Mouse (Mus musculus): ENCODE measurements around the gene Nup85. TPM values are rescaled to one million over a fixed set of nuclear protein-coding genes. Genes with fewer than 3 reads are reported as not detected.

Nup85 gene
- polyA plus RNA-seq (2014; fragmentation: Illumina TruSeq; extraction: RNeasy Lipid Tissue Mini Kit (QIAGEN cat#74804)), result 46.6 TPM

DNA sequence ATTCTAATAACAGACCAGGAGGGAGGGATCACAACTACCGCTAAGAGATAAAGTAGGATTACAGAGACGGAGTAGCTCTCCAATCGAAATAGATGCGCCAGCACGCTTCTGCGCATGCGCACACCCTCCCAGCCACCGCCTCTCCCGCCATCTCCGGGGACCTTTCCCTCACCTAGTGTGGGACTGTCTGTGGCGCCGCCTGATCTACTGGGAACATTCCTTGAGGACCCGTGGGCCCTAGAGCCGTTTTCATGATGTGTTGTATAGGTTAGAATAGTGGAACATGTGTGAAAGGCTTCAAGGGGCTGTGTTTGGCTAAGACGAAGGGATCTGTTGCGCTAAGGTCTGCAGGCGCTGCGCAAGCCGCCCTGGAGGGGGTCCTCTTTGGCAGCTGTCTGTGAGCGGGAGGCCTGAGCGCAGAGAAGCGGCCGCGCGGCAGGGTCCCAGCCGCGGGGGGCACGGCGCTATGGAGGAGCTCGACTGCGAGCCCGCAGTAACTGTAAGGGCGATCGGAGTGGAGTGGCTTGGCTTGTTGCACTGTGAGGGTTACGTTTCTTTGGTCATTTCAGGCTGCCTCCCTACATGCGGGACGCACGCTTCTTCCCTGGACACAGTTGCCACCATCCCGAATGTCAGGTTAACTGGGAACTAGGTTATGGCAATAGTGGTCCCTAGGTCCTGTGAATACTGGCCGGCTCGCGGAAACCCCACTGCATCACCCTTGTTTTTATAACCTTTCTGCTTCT, at the start of gene Nup85:
TSS of gene Nup85 (plus strand) at position 371 of the 746 bp plus-strand sequence.

DNA sequence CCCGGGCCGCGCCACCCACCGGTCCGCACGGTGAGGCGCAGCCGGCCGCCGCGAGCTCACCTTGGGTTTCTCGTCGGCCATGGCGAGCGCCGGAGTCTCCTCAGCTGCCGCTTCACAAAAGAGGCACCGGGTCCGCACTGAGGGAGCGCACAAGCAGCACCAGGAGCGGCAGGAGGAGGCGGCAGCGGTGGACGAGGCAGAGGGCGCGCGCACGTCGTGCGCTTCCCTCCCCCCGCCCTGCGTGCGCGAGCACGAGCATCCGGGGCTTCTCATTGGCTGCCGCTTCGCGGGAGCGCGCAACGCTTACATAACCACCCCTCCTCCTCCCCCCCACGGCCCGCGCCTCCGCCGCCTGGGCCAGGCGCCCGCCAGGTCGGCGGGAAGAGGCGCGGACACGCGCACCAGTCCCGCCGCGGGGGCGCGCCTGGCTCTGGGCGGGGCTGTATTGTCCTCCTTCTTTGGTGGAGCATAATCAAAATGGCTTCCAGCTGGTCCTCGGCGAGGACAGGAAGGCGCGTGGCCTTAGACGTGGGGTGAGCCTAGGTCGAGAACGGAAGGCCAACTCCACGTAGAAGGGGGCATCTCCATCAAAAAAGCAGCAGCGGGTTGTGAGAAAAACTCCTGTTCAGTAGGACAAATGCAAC, 28.1 kb upstream of the Nup85 start, which contains the start of gene Sumo2:
TSS of gene Sumo2 (minus strand) at position 239 of the 644 bp plus-strand sequence.

DNA sequence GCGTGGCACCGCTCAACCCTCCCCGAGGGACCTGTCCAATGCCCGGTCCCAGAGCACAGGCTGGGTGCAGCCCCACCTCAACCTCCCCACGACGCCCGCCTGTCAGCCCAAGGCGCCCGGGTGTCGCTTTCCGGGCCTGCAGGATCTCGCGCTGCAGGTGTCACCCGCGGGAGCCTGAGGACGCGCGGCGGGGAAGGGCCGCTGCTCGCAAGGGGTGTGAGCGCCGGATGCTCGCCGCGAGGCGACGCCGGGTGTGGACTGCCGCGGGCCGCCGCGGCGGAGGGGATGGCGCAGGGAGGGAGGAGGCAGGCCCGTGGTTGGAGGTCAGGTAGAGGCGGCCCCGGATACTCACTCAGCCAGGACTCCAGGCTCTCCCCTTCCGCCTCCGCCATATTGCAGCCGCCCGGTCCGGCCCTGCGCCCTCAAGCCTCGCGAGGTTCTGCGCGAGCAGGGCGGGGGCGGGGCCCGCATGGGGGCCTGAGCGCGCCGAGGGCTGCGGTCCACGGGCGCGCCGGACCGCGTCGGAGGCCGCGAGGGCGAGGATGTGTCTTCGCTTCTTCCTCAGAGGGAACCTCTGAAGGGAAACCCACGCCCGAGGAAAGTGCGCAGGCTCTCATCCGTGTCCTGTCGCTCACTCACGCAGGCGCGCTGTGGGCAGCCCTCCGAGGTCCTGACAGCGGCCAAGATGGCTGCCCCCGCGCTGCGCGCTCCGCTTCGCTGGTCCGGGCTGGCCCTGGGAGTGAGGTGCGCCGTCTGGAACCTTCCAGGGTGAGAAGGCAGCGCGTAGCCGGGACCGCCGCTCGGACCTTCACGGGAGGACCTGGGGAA, 39.5 kb downstream of the Nup85 start, which contains the start of the genes Mrps7 and Gga3:
TSS of gene Mrps7 (plus strand) at position 450 of the 828 bp plus-strand sequence.
TSS of gene Gga3 (minus strand) at position 576 of the 828 bp plus-strand sequence.

DNA sequence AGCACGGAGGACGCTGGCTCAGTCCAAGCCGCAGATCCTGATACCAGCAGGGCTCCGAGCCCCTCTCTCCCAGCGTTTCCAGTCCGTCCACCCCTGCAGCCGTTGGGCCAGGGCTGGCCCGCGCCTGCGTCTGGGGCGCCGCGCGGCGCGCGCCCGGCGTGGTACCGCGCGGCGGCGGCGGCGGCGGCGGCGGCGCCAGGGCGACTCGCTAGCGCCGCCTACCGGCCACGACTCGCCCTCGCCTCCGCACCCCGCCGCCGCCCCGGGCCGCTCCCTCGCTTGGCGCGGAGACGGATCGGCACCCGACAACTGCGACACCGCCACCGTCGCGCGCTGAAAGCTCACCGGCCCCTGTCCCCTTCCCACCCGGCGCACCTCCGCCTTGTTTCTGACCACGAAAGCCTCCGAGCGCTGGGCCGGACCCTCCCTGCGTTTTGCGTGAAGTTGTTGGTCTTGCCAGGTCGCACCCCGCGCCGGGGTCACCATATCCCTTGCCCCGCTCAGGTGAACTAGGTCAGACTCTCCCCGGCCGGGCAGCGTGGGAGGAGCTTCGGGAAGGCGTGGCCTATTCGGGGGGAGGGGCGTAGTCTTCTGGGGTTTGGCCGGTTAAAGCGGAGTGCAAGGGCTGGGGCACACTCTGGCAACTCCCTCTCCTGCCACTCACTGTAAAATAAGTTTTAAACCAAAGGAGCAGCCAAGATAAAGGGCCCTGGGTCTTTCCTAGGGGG, 48.3 kb downstream of the Nup85 start, which contains the start of gene Mif4gd:
TSS of gene Mif4gd (minus strand) at position 560 of the 728 bp plus-strand sequence.

DNA sequence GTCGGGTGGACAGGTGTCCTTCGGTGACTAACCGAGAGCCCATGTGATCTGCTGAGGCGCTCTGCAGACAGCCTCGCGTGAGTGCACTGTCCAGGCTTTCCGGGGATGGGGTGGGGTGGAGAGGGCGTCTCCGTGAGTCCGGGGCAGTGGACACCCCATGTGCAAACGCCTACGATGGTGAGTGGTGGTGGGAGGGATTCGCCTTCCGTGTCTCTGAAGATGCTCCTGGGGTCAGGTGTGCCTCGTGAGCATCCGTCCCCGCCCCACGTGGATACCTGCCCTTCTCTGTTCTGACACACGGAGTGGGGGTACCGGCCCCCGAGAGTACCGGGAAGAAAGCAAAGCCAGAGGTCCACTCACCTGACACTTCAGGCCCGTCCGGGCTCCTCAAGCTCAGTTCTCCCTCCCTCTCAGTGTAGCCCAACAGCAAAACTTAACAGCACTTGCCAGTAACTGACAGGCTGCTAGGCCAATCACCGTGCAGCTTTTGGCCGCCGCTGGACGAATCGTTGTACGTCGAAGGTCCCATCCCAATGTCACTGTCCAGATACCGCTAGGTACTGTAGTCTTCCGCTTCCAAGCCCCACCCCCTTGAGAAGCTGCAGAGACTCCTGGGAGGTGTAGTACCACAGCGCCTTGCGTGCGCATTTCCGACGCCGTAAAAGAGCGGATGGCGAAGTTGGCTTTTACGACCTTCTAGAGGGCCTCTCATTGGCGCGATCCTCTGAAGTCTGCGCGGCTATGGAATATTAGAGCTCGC, 63.7 kb downstream of the Nup85 start, which contains the start of gene Slc25a19:
TSS of gene Slc25a19 (minus strand) at position 591 of the 760 bp plus-strand sequence.

Other genes with a start within 250 kb of the Nup85 start
- 0.60 TPM for gene Ush1g, start 242.4 kb upstream of the Nup85 start, polyA plus RNA-seq (2014; fragmentation: Illumina TruSeq; extraction: RNeasy Lipid Tissue Mini Kit (QIAGEN cat#74804))
- gene Otop3, start 229.7 kb upstream of the Nup85 start, polyA plus RNA-seq (2014; fragmentation: Illumina TruSeq; extraction: RNeasy Lipid Tissue Mini Kit (QIAGEN cat#74804)), result not detected
- gene Hid1, start 196.7 kb upstream of the Nup85 start, polyA plus RNA-seq (2014; fragmentation: Illumina TruSeq; extraction: RNeasy Lipid Tissue Mini Kit (QIAGEN cat#74804)), result 1.3 TPM
- 0.46 TPM for gene Cdr2l, start 182.5 kb upstream of the Nup85 start, polyA plus RNA-seq (2014; fragmentation: Illumina TruSeq; extraction: RNeasy Lipid Tissue Mini Kit (QIAGEN cat#74804))
- 5.3 TPM for gene Mrpl58, start 160.7 kb upstream of the Nup85 start, polyA plus RNA-seq (2014; fragmentation: Illumina TruSeq; extraction: RNeasy Lipid Tissue Mini Kit (QIAGEN cat#74804))
- 364 TPM for gene Atp5h, start 144.5 kb upstream of the Nup85 start, polyA plus RNA-seq (2014; fragmentation: Illumina TruSeq; extraction: RNeasy Lipid Tissue Mini Kit (QIAGEN cat#74804))
- gene Kctd2, start 144.3 kb upstream of the Nup85 start, polyA plus RNA-seq (2014; fragmentation: Illumina TruSeq; extraction: RNeasy Lipid Tissue Mini Kit (QIAGEN cat#74804)), result 21.3 TPM
- gene Trim80, start 123.9 kb upstream of the Nup85 start, polyA plus RNA-seq (2014; fragmentation: Illumina TruSeq; extraction: RNeasy Lipid Tissue Mini Kit (QIAGEN cat#74804)), result not detected
- not detected for gene Slc16a5, start 102.0 kb upstream of the Nup85 start, polyA plus RNA-seq (2014; fragmentation: Illumina TruSeq; extraction: RNeasy Lipid Tissue Mini Kit (QIAGEN cat#74804))
- 0.86 TPM for gene Armc7, start 88.8 kb upstream of the Nup85 start, polyA plus RNA-seq (2014; fragmentation: Illumina TruSeq; extraction: RNeasy Lipid Tissue Mini Kit (QIAGEN cat#74804))
- 0.63 TPM for gene Nt5c, start 72.6 kb upstream of the Nup85 start, polyA plus RNA-seq (2014; fragmentation: Illumina TruSeq; extraction: RNeasy Lipid Tissue Mini Kit (QIAGEN cat#74804))
- gene Jpt1, start 50.0 kb upstream of the Nup85 start, polyA plus RNA-seq (2014; fragmentation: Illumina TruSeq; extraction: RNeasy Lipid Tissue Mini Kit (QIAGEN cat#74804)), result 20.2 TPM
- 2,747 TPM for gene Sumo2, start 28.2 kb upstream of the Nup85 start, polyA plus RNA-seq (2014; fragmentation: Illumina TruSeq; extraction: RNeasy Lipid Tissue Mini Kit (QIAGEN cat#74804))
- gene Mrps7, start 39.5 kb downstream of the Nup85 start, polyA plus RNA-seq (2014; fragmentation: Illumina TruSeq; extraction: RNeasy Lipid Tissue Mini Kit (QIAGEN cat#74804)), result 3.8 TPM
- 4.0 TPM for gene Gga3, start 39.6 kb downstream of the Nup85 start, polyA plus RNA-seq (2014; fragmentation: Illumina TruSeq; extraction: RNeasy Lipid Tissue Mini Kit (QIAGEN cat#74804))
- gene Mif4gd, start 48.5 kb downstream of the Nup85 start, polyA plus RNA-seq (2014; fragmentation: Illumina TruSeq; extraction: RNeasy Lipid Tissue Mini Kit (QIAGEN cat#74804)), result 13.5 TPM
- 2.7 TPM for gene Slc25a19, start 63.9 kb downstream of the Nup85 start, polyA plus RNA-seq (2014; fragmentation: Illumina TruSeq; extraction: RNeasy Lipid Tissue Mini Kit (QIAGEN cat#74804))
- gene Grb2, start 144.2 kb downstream of the Nup85 start, polyA plus RNA-seq (2014; fragmentation: Illumina TruSeq; extraction: RNeasy Lipid Tissue Mini Kit (QIAGEN cat#74804)), result 115 TPM
- gene Tmem94, start 201.0 kb downstream of the Nup85 start, polyA plus RNA-seq (2014; fragmentation: Illumina TruSeq; extraction: RNeasy Lipid Tissue Mini Kit (QIAGEN cat#74804)), result 1.1 TPM
- gene Caskin2, start 249.2 kb downstream of the Nup85 start, polyA plus RNA-seq (2014; fragmentation: Illumina TruSeq; extraction: RNeasy Lipid Tissue Mini Kit (QIAGEN cat#74804)), result 0.51 TPM

All from ovary, adult 10 weeks (tissue).